Mouse (Mus musculus): ENCODE measurements around the gene Smbd1. TPM values are rescaled to one million over a fixed set of nuclear protein-coding genes. Genes with fewer than 3 reads are reported as not detected.

The Smbd1 gene
- polyA plus RNA-seq, 1 experiment = not detected

- Histone ChIP-seq H3K4me3 (ENCODE audit: extremely low read depth, insufficient read depth, insufficient read length) (no peak overlapping the region), H3K36me3 (ENCODE audit: control insufficient read depth, insufficient read depth, low read length) (peaks cover 32% of the 10 kb centered on the region), H3K27me3 (ENCODE audit: control insufficient read depth, insufficient read depth, low read length) (no peaks in the 10 kb centered on the region), H3K27ac (ENCODE audit: insufficient read depth, low read length) (no peak overlapping the region), H3K4me1 (ENCODE audit: control insufficient read depth, insufficient read depth, insufficient read length) (no peaks in the 10 kb centered on the region; the same call in 1 of the 2 replicates)
- DNase-seq (ENCODE audit: low read depth in 1 of 2, low spot score in 2 of 2) = no peak
- TF ChIP-seq POLR2A (IDR thresholded peaks at IDR 0.05; ENCODE audit: low read depth, low read length) (no peak), CTCF (IDR thresholded peaks at IDR 0.05; ENCODE audit: extremely low read depth, insufficient read depth, insufficient read length, insufficient replicate concordance) (no peak)
- WGBS = 92% methylated on average over 11 of the region's 11 CpGs
Observed at GRCm38 (mm10) chr16:32849042-32849830, 39.0 kb upstream of the Smbd1 start.

GRCm38 (mm10) chr16:32847103-32847502 is 36.8 kb upstream of the Smbd1 start:
- H3K27me3 ChIP-seq (ENCODE audit: control insufficient read depth, insufficient read depth, low read length) = no peaks in the 10 kb centered on the region
- WGBS = 92% methylated on average over 11 of the region's 11 CpGs
- DNase-seq (ENCODE audit: low read depth in 1 of 2, low spot score in 2 of 2) = no peak
- H3K27ac ChIP-seq (ENCODE audit: insufficient read depth, low read length) = no peak overlapping the region
- H3K4me3 ChIP-seq (ENCODE audit: extremely low read depth, insufficient read depth, insufficient read length) = no peak overlapping the region
- H3K4me1 ChIP-seq (ENCODE audit: control insufficient read depth, insufficient read depth, insufficient read length) = no peaks in the 10 kb centered on the region
- TF ChIP-seq CTCF (IDR thresholded peaks at IDR 0.05; ENCODE audit: extremely low read depth, insufficient read depth, insufficient read length, insufficient replicate concordance) (no peak), POLR2A (IDR thresholded peaks at IDR 0.05; ENCODE audit: low read depth, low read length) (no peak)
- H3K36me3 ChIP-seq (ENCODE audit: control insufficient read depth, insufficient read depth, low read length) = peaks cover 39% of the 10 kb centered on the region

- peaks cover 52% of the 10 kb centered on the region for H3K36me3 ChIP-seq (ENCODE audit: control insufficient read depth, insufficient read depth, low read length)
- DNase-seq (ENCODE audit: low read depth in 1 of 2, low spot score in 2 of 2) = no peak
- 93% methylated on average over 4 of the region's 4 CpGs for WGBS
- no peak overlapping the region for H3K27ac ChIP-seq (ENCODE audit: insufficient read depth, low read length)
- no peaks in the 10 kb centered on the region for H3K27me3 ChIP-seq (ENCODE audit: control insufficient read depth, insufficient read depth, low read length)
- H3K4me1 ChIP-seq (ENCODE audit: control insufficient read depth, insufficient read depth, insufficient read length) = no peaks in the 10 kb centered on the region
- TF ChIP-seq CTCF (IDR thresholded peaks at IDR 0.05; ENCODE audit: extremely low read depth, insufficient read depth, insufficient read length, insufficient replicate concordance) = no peak
- TF ChIP-seq POLR2A (IDR thresholded peaks at IDR 0.05; ENCODE audit: low read depth, low read length) = no peak
- no peak overlapping the region for H3K4me3 ChIP-seq (ENCODE audit: extremely low read depth, insufficient read depth, insufficient read length)
Observed at GRCm38 (mm10) chr16:32831501-32831900, 21.2 kb upstream of the Smbd1 start.

DNA sequence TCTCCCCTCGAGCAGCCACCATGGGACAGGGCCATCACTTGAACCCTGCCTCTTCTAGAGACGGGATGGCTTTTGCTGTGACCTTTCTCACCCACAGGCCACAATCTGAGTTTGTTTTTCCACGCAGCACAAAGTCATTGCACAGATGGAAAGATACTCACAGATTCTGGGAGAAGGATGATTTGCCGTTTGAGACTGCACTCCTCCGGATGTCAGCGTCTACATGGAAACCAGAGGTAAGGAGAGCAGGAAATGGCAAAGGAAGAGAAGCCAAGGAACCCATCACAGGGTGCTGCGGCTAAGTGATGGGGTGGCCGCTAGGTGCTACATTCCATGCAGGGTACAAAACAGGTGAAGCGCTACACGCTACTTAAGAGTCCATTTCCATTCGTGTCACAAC is 18.8 kb upstream of the Smbd1 start:
- Histone ChIP-seq H3K27me3 (ENCODE audit: control insufficient read depth, insufficient read depth, low read length) (no peaks in the 10 kb centered on the region), H3K27ac (ENCODE audit: insufficient read depth, low read length) (no peak overlapping the region), H3K4me1 (ENCODE audit: control insufficient read depth, insufficient read depth, insufficient read length) (no peaks in the 10 kb centered on the region), H3K4me3 (ENCODE audit: extremely low read depth, insufficient read depth, insufficient read length) (no peak overlapping the region), H3K36me3 (ENCODE audit: control insufficient read depth, insufficient read depth, low read length) (peaks cover 65% of the 10 kb centered on the region)
- DNase-seq (ENCODE audit: low read depth in 1 of 2, low spot score in 2 of 2) = no peak
- WGBS = 95% methylated on average over 11 of the region's 11 CpGs
- no peak for TF ChIP-seq POLR2A (IDR thresholded peaks at IDR 0.05; ENCODE audit: low read depth, low read length)
- TF ChIP-seq CTCF (IDR thresholded peaks at IDR 0.05; ENCODE audit: extremely low read depth, insufficient read depth, insufficient read length, insufficient replicate concordance) = no peak

GRCm38 (mm10) chr16:32826521-32826920 is 16.2 kb upstream of the Smbd1 start:
- Histone ChIP-seq H3K27me3 (ENCODE audit: control insufficient read depth, insufficient read depth, low read length) (no peaks in the 10 kb centered on the region), H3K27ac (ENCODE audit: insufficient read depth, low read length) (no peak overlapping the region), H3K4me1 (ENCODE audit: control insufficient read depth, insufficient read depth, insufficient read length) (no peaks in the 10 kb centered on the region), H3K4me3 (ENCODE audit: extremely low read depth, insufficient read depth, insufficient read length) (no peak overlapping the region), H3K36me3 (ENCODE audit: control insufficient read depth, insufficient read depth, low read length) (peaks cover 63% of the 10 kb centered on the region)
- DNase-seq (ENCODE audit: low read depth in 1 of 2, low spot score in 2 of 2) = no peak
- TF ChIP-seq POLR2A (IDR thresholded peaks at IDR 0.05; ENCODE audit: low read depth, low read length) (no peak), CTCF (IDR thresholded peaks at IDR 0.05; ENCODE audit: extremely low read depth, insufficient read depth, insufficient read length, insufficient replicate concordance) (no peak)
- 96% methylated on average over 11 of the region's 11 CpGs for WGBS

DNA sequence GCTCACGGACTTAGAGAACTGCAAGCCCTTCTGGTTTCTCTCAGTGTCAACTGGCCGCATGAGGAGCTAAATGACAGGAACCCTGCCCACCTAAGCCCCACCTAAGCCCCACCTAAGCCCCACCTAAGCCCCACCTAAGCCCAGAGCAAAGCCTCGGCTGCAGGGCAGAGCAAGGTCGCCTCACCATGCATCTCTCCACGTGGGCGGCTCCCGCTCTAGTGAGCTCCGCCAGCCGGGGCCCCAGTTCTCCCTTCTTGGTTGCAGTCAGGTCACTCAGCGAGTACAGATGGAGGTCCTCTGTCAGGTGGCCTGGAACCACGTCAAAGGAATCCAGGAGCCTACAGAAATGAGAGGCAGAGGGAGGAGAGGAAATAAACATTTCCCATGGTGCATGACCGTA is 15.1 kb upstream of the Smbd1 start:
- no peak for DNase-seq (ENCODE audit: low read depth in 1 of 2, low spot score in 2 of 2)
- Histone ChIP-seq H3K27me3 (ENCODE audit: control insufficient read depth, insufficient read depth, low read length) (no peaks in the 10 kb centered on the region), H3K36me3 (ENCODE audit: control insufficient read depth, insufficient read depth, low read length) (peaks cover 61% of the 10 kb centered on the region), H3K4me3 (ENCODE audit: extremely low read depth, insufficient read depth, insufficient read length) (no peak overlapping the region), H3K4me1 (ENCODE audit: control insufficient read depth, insufficient read depth, insufficient read length) (no peaks in the 10 kb centered on the region), H3K27ac (ENCODE audit: insufficient read depth, low read length) (no peak overlapping the region)
- TF ChIP-seq CTCF (IDR thresholded peaks at IDR 0.05; ENCODE audit: extremely low read depth, insufficient read depth, insufficient read length, insufficient replicate concordance) (no peak), POLR2A (IDR thresholded peaks at IDR 0.05; ENCODE audit: low read depth, low read length) (no peak)
- WGBS = 90% methylated on average over 12 of the region's 12 CpGs

- Histone ChIP-seq H3K27me3 (ENCODE audit: control insufficient read depth, insufficient read depth, low read length) (no peaks in the 10 kb centered on the region), H3K27ac (ENCODE audit: insufficient read depth, low read length) (no peak overlapping the region), H3K4me1 (ENCODE audit: control insufficient read depth, insufficient read depth, insufficient read length) (no peaks in the 10 kb centered on the region), H3K36me3 (ENCODE audit: control insufficient read depth, insufficient read depth, low read length) (peaks cover 54% of the 10 kb centered on the region), H3K4me3 (ENCODE audit: extremely low read depth, insufficient read depth, insufficient read length) (no peak overlapping the region)
- 91% methylated on average over 13 of the region's 13 CpGs for WGBS
- TF ChIP-seq CTCF (IDR thresholded peaks at IDR 0.05; ENCODE audit: extremely low read depth, insufficient read depth, insufficient read length, insufficient replicate concordance) (no peak), POLR2A (IDR thresholded peaks at IDR 0.05; ENCODE audit: low read depth, low read length) (no peak)
- DNase-seq (ENCODE audit: low read depth in 1 of 2, low spot score in 2 of 2) = no peak
Observed at GRCm38 (mm10) chr16:32824061-32824460, 13.8 kb upstream of the Smbd1 start.

Data from spleen, adult 2 months (tissue).